Mouse (Mus musculus) CH12.LX (cell line): ENCODE data around the gene Gmcl1.
A peak's percentile ranks its signal among the peaks of the same experiment; 100 is the strongest.

ENCODE experiments used
- CHD1 ChIP-seq: IDR thresholded peaks from 2 replicates; pipeline ENCODE4 v1.6.1; 2012; ENCODE audit warnings: low read depth, low read length, improper control_type of control experiment, inconsistent platforms
- CTCF ChIP-seq, 2 experiments: IDR thresholded peaks in 1 of 2; conservative IDR thresholded peaks in 1 of 2; 2 replicates each; pipeline ENCODE4 v1.5.1; 2011 to 2012; ENCODE audit warnings: low read depth in 2 of 2, low read length in 2 of 2, improper control_type of control experiment in 1 of 2, inconsistent platforms in 1 of 2, mild to moderate bottlenecking in 1 of 2, moderate library complexity in 1 of 2
- MAFK ChIP-seq: IDR thresholded peaks from 2 replicates; pipeline ENCODE4 v1.6.1; 2011; ENCODE audit warnings: low read length, improper control_type of control experiment; ENCODE audit not compliant: insufficient replicate concordance
- NELFE ChIP-seq: IDR thresholded peaks from 2 replicates; pipeline ENCODE4 v1.6.1; 2011; ENCODE audit warnings: low read depth, low read length, improper control_type of control experiment
- POLR2A ChIP-seq: IDR thresholded peaks from 2 replicates; pipeline ENCODE4 v1.6.1; 2011; ENCODE audit warnings: low read depth, mild to moderate bottlenecking, improper control_type of control experiment, low read length
- RAD21 ChIP-seq: IDR thresholded peaks from 2 replicates; pipeline ENCODE4 v1.6.1; 2011; ENCODE audit warnings: low read depth, mild to moderate bottlenecking, low read length, improper control_type of control experiment, moderate library complexity
- SIN3A ChIP-seq: IDR thresholded peaks from 2 replicates; pipeline ENCODE4 v1.6.1; 2012; ENCODE audit warnings: low read length, improper control_type of control experiment, inconsistent platforms
- TBP ChIP-seq: conservative IDR thresholded peaks from 2 replicates; pipeline ENCODE4 v1.6.1; 2011; ENCODE audit warnings: low read depth, low read length, improper control_type of control experiment
- ZKSCAN1 ChIP-seq: IDR thresholded peaks from 2 replicates; pipeline ENCODE4 v1.6.1; 2012; ENCODE audit warnings: low read depth, inconsistent platforms, low read length, improper control_type of control experiment, borderline replicate concordance
- ZNF384 ChIP-seq: IDR thresholded peaks from 2 replicates; pipeline ENCODE4 v1.6.1; 2012; ENCODE audit warnings: low read depth, low read length, improper control_type of control experiment, inconsistent platforms

GRCm38 (mm10) chr6:86747171-86747570, 14.0 kb upstream of the Gmcl1 start:
- TF ChIP-seq ZNF384: no peak
- no peak; the same call in 1 of the 2 replicates for TF ChIP-seq NELFE
- peak; percentile 88 to 97 for TF ChIP-seq CTCF (conservative IDR thresholded peaks at IDR 0.05 in 1 of 2, IDR thresholded peaks at IDR 0.05 in 1 of 2; ENCODE audit: low read depth in 2 of 2, low read length in 2 of 2)
- no peak for TF ChIP-seq ZKSCAN1
- TF ChIP-seq POLR2A: no peak
- TF ChIP-seq RAD21: peak; percentile 92
- TF ChIP-seq TBP: no peak
- TF ChIP-seq SIN3A: no peak
- TF ChIP-seq MAFK: no peak
- no peak for TF ChIP-seq CHD1
